Mouse (Mus musculus): ENCODE data around the gene Uncx. TPM values are rescaled to one million over a fixed set of nuclear protein-coding genes. Genes with fewer than 3 reads are reported as not detected.

Uncx gene
- polyA plus RNA-seq, 1 experiment, result not detected

DNA sequence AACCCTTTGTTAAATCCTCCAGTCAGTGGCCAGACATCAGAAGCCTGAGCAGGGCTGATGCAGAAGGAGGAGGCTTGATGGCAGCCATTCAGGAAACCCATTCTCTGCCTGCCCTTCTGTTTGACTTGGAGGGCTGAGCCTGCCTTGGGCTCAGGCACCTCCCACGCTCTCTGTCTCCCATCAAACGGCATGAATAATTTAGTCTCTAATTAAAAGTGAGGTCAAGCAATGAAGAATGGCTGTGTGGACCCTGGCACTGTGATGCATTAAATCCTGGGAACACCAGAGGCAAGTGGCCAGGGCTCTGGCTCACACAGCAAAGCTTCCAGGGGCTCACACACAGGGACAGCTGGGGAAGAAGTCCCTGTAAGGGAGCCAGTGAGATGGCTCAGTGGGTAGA lies 24.8 kb downstream of the Uncx start:
- no peak for TF ChIP-seq GATA1 (IDR thresholded peaks at IDR 0.05; ENCODE audit: low read length)

DNA sequence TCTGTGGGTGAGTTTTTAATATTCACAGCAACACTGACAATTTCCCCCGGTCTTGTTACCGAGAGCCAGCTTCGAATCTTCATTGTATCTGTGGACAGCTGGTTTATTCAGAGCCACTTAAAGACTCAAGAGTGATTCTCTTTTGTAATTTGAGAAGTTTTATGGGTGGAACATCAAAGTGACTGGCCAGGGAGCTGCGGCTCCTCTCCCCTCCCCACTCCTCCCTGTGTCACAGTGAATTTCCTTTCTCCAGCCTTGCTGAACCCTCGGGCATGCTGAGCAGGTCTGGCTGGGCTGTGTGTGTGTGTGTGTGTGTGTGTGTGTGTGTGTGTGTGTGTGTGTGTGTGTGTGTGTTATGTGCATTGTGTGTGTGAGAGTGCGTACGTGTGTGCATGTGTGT lies 29.2 kb downstream of the Uncx start:
- no peak for TF ChIP-seq GATA1 (IDR thresholded peaks at IDR 0.05; ENCODE audit: low read length)

DNA sequence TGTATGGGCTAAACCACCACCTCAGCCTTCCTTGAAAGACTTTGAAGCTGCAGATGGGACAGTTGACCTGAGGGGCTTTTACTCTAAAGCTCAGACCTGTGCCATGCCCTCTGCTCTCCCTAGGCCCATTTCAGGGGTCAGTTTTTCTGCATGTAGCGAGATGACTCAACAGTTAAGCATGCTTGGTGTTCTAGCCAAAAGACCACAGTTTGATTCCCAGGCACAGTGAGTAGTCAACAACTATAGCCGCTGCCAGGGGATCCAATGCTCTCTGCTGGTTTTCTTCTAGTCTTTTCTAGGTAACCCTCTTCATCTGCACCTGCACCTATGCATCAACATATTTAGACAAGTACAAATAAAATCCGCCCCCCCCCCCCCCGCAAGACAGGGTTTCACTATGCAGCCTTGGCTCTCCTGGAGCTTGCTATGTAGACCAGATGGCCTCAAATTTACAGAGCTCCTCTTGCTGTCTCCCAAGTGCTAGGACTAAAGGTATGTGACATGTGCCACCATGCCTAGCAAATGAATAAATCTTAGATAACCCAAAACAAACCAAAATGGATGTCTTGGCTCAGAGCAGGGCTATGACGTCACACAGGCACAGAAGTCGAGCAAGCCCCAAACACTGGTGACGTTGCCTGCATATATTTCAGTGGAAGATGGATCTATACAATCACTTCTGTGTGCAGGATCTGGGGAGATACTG lies 30.5 kb downstream of the Uncx start:
- no peak for TF ChIP-seq GATA1 (IDR thresholded peaks at IDR 0.05; ENCODE audit: low read length)

DNA sequence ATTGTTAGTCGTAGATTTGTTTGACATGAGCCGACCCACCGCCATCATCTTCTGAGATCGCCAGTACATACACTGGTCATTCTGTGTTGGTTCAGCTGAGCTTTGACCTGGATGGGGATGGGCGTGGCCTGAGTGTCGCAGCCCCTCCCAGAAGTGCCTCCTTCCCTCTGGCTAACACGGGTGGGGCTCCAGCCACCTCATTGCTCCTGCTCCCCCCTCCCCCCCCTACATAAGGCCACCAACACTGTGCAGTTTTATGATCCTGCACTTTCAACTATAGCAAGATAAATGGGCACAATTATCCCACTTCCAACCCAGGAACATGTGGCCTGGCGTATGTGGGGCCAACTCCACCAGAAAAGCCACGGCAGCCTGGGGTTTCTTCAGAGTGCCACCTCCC lies 31.8 kb downstream of the Uncx start:
- TF ChIP-seq GATA1 (IDR thresholded peaks at IDR 0.05; ENCODE audit: low read length), result no peak

DNA sequence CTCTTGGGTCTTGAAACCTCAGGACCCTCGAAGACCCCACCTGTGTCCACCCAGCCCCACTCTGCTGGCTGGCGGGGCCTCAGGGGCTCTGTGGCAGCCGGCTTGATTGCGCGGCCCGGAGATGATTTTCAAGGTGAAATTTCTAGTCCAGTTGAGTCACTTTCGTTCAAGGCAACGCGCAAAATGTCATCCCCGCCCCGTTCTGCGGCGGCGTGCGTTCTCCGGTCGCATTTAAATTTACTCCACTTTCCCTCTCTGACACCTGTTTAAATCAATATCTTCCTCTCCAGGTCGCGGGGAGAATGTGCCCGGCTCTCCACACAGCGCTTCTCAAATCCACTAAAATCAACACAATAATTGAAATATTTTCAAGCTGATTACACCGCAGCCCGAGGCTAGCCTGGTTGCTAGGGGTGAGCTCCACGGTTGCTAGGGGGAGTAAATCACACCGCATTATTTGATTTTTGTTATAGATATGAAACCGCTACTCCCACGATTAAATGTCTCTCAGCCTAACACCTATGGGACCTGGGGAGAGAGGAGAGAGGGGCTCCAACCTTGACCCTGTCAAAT lies 37.0 kb downstream of the Uncx start:
- TF ChIP-seq GATA1 (IDR thresholded peaks at IDR 0.05; ENCODE audit: low read length), result no peak

DNA sequence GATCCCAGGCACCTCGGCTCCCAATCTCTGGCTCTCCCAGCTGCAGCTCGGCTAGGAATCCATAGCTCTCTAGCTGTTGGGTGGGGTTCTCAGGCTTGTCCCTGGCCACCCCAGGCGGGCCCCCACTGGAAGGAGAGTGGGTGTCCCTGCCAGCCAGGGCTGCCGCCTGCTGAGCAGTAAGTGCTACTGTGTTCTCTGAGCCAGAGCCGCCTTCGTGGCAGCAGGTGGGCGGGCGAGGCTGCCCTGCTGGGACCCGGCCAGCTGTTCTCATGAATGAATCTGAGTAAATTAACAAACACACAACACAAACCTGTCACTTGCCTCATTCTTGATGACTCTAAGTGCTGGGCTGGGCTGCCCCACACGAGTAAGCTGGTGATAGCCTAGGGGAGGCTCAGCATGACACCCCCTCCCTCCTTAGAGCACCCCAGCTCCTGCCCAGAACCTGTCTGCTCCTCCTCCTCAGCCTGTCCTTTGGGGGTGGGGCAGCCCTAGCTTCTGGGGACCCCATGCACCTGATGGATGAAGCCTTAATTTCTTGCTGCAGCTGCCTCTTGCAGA lies 38.1 kb downstream of the Uncx start:
- TF ChIP-seq GATA1 (IDR thresholded peaks at IDR 0.05; ENCODE audit: low read length), result no peak

DNA sequence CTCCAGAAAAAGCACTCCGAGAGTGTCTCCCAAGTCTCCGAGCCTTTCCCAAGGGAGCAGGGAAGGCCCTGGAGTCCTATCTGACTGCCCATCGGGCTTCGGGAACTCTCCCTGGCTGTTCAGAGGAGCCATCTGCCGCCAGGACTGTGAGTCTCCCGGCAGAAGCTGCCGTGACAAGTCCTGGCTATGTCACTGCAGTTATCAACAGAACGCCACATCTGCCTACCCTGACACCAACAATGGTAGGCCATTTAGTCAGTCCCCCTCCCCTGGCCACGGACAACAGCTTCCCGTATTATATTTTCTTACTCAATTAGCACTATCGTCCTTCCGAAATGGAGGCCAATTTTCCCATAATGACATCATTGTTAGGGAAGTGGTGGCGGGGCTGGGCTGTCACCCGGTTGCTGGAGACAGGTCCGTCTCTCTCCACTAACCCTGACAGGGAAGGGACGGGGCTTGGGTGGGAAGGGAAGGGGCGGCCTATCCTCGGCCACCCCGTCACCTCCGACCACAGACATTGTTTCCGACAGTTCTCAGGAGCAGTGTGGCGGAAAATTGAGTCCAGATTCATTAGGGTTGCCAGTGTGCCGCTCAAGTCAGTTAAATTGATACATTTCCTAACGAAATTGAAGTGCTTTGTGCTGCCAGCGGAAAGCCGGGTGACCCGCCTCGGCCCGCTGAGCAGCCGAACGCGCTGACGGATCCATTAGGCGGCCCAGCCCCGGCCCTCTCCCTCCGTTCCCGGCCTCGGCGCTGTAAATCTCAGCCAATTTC lies 41.9 kb downstream of the Uncx start:
- TF ChIP-seq GATA1 (IDR thresholded peaks at IDR 0.05; ENCODE audit: low read length), result no peak

DNA sequence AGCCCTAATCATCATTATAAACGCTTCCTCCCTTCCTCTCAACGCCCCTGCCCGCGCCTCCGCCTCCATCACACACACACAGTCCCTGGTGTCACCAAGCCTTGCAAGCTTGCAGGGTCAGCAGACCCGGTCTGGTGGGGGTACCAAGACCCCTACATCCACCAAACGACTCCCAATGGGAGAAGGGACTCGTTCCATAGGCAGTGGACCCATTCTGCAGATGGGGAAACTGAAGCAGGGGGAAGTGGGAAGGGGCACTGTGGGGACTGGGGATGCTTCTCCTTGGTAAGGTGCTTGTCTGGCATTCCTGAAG lies 42.4 kb downstream of the Uncx start:
- TF ChIP-seq GATA1 (IDR thresholded peaks at IDR 0.05; ENCODE audit: low read length), result no peak

DNA sequence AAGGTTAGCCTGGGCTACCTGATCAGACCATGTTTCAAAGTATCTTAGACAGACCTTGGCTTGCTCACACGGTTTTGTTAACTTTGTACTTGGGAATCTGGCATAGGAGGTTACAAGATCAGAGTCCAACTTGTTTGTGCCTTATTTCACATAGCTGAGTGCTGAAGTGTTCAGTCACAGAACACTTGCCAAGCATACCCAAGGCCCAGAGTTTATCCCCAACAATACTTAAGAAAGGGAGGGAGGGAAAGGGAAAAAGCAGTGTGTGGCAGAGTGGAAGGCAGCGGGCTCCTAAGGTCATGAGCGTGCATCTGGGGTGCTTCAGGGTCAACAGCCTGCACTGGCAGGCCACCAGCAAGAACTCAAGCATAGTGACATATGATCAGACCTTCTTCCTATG lies 48.7 kb downstream of the Uncx start:
- TF ChIP-seq GATA1 (IDR thresholded peaks at IDR 0.05; ENCODE audit: low read length), result no peak

DNA sequence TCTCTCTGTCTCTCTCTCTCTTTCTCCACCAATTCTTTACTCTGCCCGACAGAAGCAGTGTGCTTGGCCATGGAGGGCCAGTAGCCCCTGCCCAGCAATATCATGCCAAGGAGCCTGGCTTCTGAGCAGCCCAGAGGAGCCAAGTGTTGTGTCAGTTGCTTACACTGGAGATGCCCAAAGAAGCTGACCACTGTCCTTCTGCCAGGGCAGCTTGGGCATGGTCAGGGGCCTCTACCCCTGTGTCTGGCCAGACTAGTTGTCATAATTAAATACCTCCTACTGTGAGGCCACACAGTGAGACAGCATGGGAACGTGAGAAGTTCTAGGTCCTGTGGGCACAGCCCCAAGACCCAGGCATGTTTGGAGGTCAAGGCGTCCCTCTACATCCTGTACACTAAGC lies 49.6 kb downstream of the Uncx start:
- TF ChIP-seq GATA1 (IDR thresholded peaks at IDR 0.05; ENCODE audit: low read length), result no peak

DNA sequence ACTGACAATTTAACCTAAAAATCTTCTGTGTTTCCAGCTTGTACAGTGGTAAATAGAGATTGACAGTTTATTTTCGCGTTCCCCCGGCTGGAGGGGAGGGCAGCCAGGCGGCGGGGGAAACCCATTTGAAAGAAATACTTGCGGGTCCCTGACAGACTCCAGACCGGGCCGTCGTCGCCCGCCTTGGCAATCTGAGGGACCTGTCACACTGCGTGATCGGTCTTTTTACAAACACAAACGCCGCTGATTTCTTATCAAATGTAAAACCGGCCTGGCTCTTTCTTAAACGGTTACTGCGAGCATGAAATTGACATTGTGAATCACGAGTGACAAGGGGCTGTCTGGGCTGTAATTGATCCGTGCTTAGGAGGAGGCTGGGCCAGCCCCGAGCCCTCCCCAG lies 50.5 kb downstream of the Uncx start:
- TF ChIP-seq GATA1 (IDR thresholded peaks at IDR 0.05; ENCODE audit: low read length), result no peak

DNA sequence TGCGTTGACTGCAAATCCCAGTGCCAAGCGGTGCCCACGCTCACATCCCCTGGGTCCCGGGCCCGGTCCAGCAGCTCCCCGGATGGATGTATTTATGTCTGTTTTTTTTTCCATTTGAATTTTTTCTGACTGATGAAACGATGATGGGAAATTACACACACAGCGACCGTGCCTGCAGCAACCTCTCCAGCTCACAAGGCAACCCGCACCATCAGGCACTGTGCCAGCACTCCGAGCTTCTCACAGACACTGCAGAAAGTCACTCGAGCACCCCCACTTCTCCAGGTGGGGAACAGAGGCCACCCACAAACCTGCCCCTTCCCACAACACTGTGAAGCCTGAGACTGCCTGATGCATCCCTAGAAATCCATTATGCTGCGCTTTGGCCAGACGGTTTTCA lies 51.7 kb downstream of the Uncx start:
- TF ChIP-seq GATA1 (IDR thresholded peaks at IDR 0.05; ENCODE audit: low read length), result no peak

Other genes with a start within 250 kb of the Uncx start
- gene Adap1, start 217.9 kb upstream of the Uncx start, polyA plus RNA-seq (2012), result 0.03 and 0.06 TPM in 2 replicates
- gene Cox19, start 192.1 kb upstream of the Uncx start, polyA plus RNA-seq (2012), result 57.2 and 76.6 TPM in 2 replicates
- gene Cyp2w1, start 190.9 kb upstream of the Uncx start, polyA plus RNA-seq (2012), result not detected in 2 replicates
- 15.4 and 15.9 TPM in 2 replicates for gene Gpr146, start 165.8 kb upstream of the Uncx start, polyA plus RNA-seq (2012)
- gene C130050O18Rik, start 138.2 kb upstream of the Uncx start, polyA plus RNA-seq (2012), result 0.04 and 0.05 TPM in 2 replicates
- not detected in 2 replicates for gene Gper1, start 120.3 kb upstream of the Uncx start, polyA plus RNA-seq (2012)
- gene 3110082I17Rik, start 83.0 kb upstream of the Uncx start, polyA plus RNA-seq (2012), result 58.6 and 79.0 TPM in 2 replicates
- 2.8 and 3.1 TPM in 2 replicates for gene Zfand2a, start 58.9 kb upstream of the Uncx start, polyA plus RNA-seq (2012)
- 20.4 and 22.4 TPM in 2 replicates for gene Micall2, start 192.8 kb downstream of the Uncx start, polyA plus RNA-seq (2012)
- 117 and 122 TPM in 2 replicates for gene Ints1, start 232.2 kb downstream of the Uncx start, polyA plus RNA-seq (2012)
- gene Mafk, start 248.0 kb downstream of the Uncx start, polyA plus RNA-seq (2012), result 40.6 and 49.2 TPM in 2 replicates

Data from G1E-ER4 (cell line).